Mouse (Mus musculus): ENCODE results near the gene Rmnd1. TPM values are rescaled to one million over a fixed set of nuclear protein-coding genes. Genes with fewer than 3 reads are reported as not detected.

The Rmnd1 gene
- total RNA-seq, 4 experiments from 2014 or later = 39.8 to 49.9 (median 41.7) TPM

- DNase-seq = no peak
Observed at GRCm38 (mm10) chr10:4390550-4390949, 41.6 kb downstream of the Rmnd1 start.

- no peak for DNase-seq
Observed at GRCm38 (mm10) chr10:4389461-4390112, 42.6 kb downstream of the Rmnd1 start.

GRCm38 (mm10) chr10:4389036-4389435, 43.2 kb downstream of the Rmnd1 start:
- peak; percentile 74 for DNase-seq

GRCm38 (mm10) chr10:4388384-4388745, 43.8 kb downstream of the Rmnd1 start:
- DNase-seq = no peak

- DNase-seq = peak; percentile 61
Observed at GRCm38 (mm10) chr10:4387701-4388383, 44.3 kb downstream of the Rmnd1 start, which contains the start of gene Zbtb2. Zbtb2 (minus strand) TSS chr10:4388108.

- peak; percentile 92 for DNase-seq
Observed at GRCm38 (mm10) chr10:4386609-4387591, 45.3 kb downstream of the Rmnd1 start.

GRCm38 (mm10) chr10:4384244-4384643, 47.9 kb downstream of the Rmnd1 start:
- no peak for DNase-seq

- DNase-seq = no peak
Observed at GRCm38 (mm10) chr10:4380748-4381147, 51.4 kb downstream of the Rmnd1 start.

- DNase-seq = no peak
Observed at GRCm38 (mm10) chr10:4376931-4377330, 55.3 kb downstream of the Rmnd1 start.

GRCm38 (mm10) chr10:4376461-4376860, 55.7 kb downstream of the Rmnd1 start:
- DNase-seq = no peak

GRCm38 (mm10) chr10:4375267-4375666, 56.9 kb downstream of the Rmnd1 start:
- no peak for DNase-seq

GRCm38 (mm10) chr10:4374734-4375133, 57.5 kb downstream of the Rmnd1 start:
- DNase-seq = no peak

- DNase-seq = no peak
Observed at GRCm38 (mm10) chr10:4374239-4374638, 57.9 kb downstream of the Rmnd1 start.

GRCm38 (mm10) chr10:4373558-4373957, 58.6 kb downstream of the Rmnd1 start:
- no peak for DNase-seq

GRCm38 (mm10) chr10:4372011-4372410, 60.2 kb downstream of the Rmnd1 start:
- no peak for DNase-seq

GRCm38 (mm10) chr10:4370105-4370504, 62.1 kb downstream of the Rmnd1 start:
- no peak for DNase-seq

GRCm38 (mm10) chr10:4364618-4365017, 67.6 kb downstream of the Rmnd1 start:
- DNase-seq = no peak

- no peak for DNase-seq
Observed at GRCm38 (mm10) chr10:4357435-4357834, 74.8 kb downstream of the Rmnd1 start.

- DNase-seq = no peak
Observed at GRCm38 (mm10) chr10:4356640-4357039, 75.5 kb downstream of the Rmnd1 start.

GRCm38 (mm10) chr10:4355882-4356451, 76.2 kb downstream of the Rmnd1 start:
- no peak for DNase-seq

- no peak for DNase-seq
Observed at GRCm38 (mm10) chr10:4354371-4355260, 77.6 kb downstream of the Rmnd1 start.

Data from adrenal gland, adult 8-10 months (tissue).